17 mouse cellular contexts compared by ENCODE assay signal in genomic region chr13:41957932-41958331, GRCm38 (mm10).
DNase-seq lines count a peak whose midpoint lies in the region; ATAC-seq and TF ChIP-seq lines count a peak whose summit lies in the region.
"Had no signal": no experiment of that assay in that cellular context is flagged by ENCODE, and none has a peak within 500 bp of the region (broad histone marks: within the 10 kb centered on the region; RNA-seq: fewer than 3 reads in every experiment).

No protein-coding gene starts in this region.

- TF ChIP-seq EP300 in stomach, postnatal 0 days (optimal IDR thresholded peaks at IDR 0.05) = no peak

- H3K4me2 ChIP-seq in stomach, embryonic 16.5 days (ENCODE audit: low read depth, low read length) = no peak overlapping the region
- H3K4me2 ChIP-seq in stomach, postnatal 0 days (replicated peaks; ENCODE audit: low read depth) = no peak overlapping the region
- H3K4me2 ChIP-seq in midbrain, embryonic 14.5 days (ENCODE audit: low read length) = no peak overlapping the region
- H3K4me2 ChIP-seq: intestine, embryonic 15.5 days; liver, embryonic 11.5 days; neural tube, embryonic 13.5 days had no signal

- no peak overlapping the region for H3K4me3 ChIP-seq in heart, embryonic 10.5 days
- H3K4me3 ChIP-seq in stomach, embryonic 16.5 days (replicated peaks; ENCODE audit: low read length) = no peak overlapping the region
- H3K4me3 ChIP-seq in stomach, postnatal 0 days (ENCODE audit: low read depth, low read length) = no peak overlapping the region
- no peak overlapping the region for H3K4me3 ChIP-seq in midbrain, embryonic 14.5 days (replicated peaks; ENCODE audit: low read depth, low read length)
- H3K4me3 ChIP-seq: embryonic facial prominence, embryonic 10.5 days; hindbrain, embryonic 10.5 days; intestine, embryonic 15.5 days; neural tube, embryonic 13.5 days had no signal

- H3K36me3 ChIP-seq in heart, embryonic 10.5 days = no peaks in the 10 kb centered on the region
- H3K36me3 ChIP-seq in stomach, embryonic 16.5 days (ENCODE audit: control insufficient read depth, insufficient read depth, low read length) = no peaks in the 10 kb centered on the region
- no peaks in the 10 kb centered on the region for H3K36me3 ChIP-seq in stomach, postnatal 0 days (ENCODE audit: control insufficient read depth, insufficient read depth, low read length)
- H3K36me3 ChIP-seq in midbrain, embryonic 14.5 days (ENCODE audit: control insufficient read depth, insufficient read depth, low read length) = no peaks in the 10 kb centered on the region
- H3K36me3 ChIP-seq: embryonic facial prominence, embryonic 10.5 days; hindbrain, embryonic 10.5 days; intestine, embryonic 15.5 days; neural tube, embryonic 13.5 days had no signal

- DNase-seq in heart, adult 11 months = peak; percentile 95
- no peak for DNase-seq in heart, embryonic 10.5 days (ENCODE audit: low spot score)
- DNase-seq in stomach, postnatal 0 days (ENCODE audit: low spot score) = no peak
- peak; percentile 28 to 38 for DNase-seq in kidney, postnatal 4 days
- DNase-seq in skeletal muscle tissue, adult 2 months (ENCODE audit: low read depth, low spot score) = peak; percentile 69
- no peak for DNase-seq in layer of hippocampus, postnatal 14 days (ENCODE audit: low spot score in 2 of 2)
- DNase-seq in midbrain, embryonic 14.5 days = no peak
- DNase-seq: adrenal gland, postnatal 14 days; cerebellum, postnatal 14 days; layer of hippocampus, adult 9-11 months; retina, postnatal 1 day had no signal

- TF ChIP-seq CTCF in stomach, postnatal 0 days (IDR thresholded peaks at IDR 0.05; ENCODE audit: low read depth) = no peak

- no peak overlapping the region for H3K9ac ChIP-seq in stomach, embryonic 16.5 days (ENCODE audit: low read length)
- no peak overlapping the region for H3K9ac ChIP-seq in stomach, postnatal 0 days (ENCODE audit: low read length)
- no peak overlapping the region for H3K9ac ChIP-seq in midbrain, embryonic 14.5 days (replicated peaks; ENCODE audit: low read length)
- H3K9ac ChIP-seq: intestine, embryonic 15.5 days; neural tube, embryonic 13.5 days had no signal

- WGBS in heart, embryonic 10.5 days = 74% methylated on average over 4 of the region's 4 CpGs
- 55% methylated on average over 4 of the region's 4 CpGs for WGBS in stomach, embryonic 16.5 days
- 57% methylated on average over 4 of the region's 4 CpGs for WGBS in stomach, postnatal 0 days
- 87% methylated on average over 4 of the region's 4 CpGs for WGBS in midbrain, embryonic 14.5 days

- H3K4me1 ChIP-seq in heart, embryonic 10.5 days = no peaks in the 10 kb centered on the region
- H3K4me1 ChIP-seq in stomach, embryonic 16.5 days (ENCODE audit: control insufficient read depth, insufficient read depth, low read length) = no peaks in the 10 kb centered on the region
- no peaks in the 10 kb centered on the region for H3K4me1 ChIP-seq in stomach, postnatal 0 days (replicated peaks; ENCODE audit: control insufficient read depth, insufficient read depth)
- no peaks in the 10 kb centered on the region for H3K4me1 ChIP-seq in midbrain, embryonic 14.5 days (ENCODE audit: control insufficient read depth, insufficient read depth, low read length)
- H3K4me1 ChIP-seq: embryonic facial prominence, embryonic 10.5 days; hindbrain, embryonic 10.5 days; intestine, embryonic 15.5 days; neural tube, embryonic 13.5 days had no signal

- no peaks in the 10 kb centered on the region for H3K9me3 ChIP-seq in heart, embryonic 10.5 days
- H3K9me3 ChIP-seq in stomach, embryonic 16.5 days (replicated peaks; ENCODE audit: control insufficient read depth, low read length) = no peaks in the 10 kb centered on the region
- no peaks in the 10 kb centered on the region for H3K9me3 ChIP-seq in stomach, postnatal 0 days (ENCODE audit: control insufficient read depth, low read length)
- no peaks in the 10 kb centered on the region for H3K9me3 ChIP-seq in midbrain, embryonic 14.5 days (ENCODE audit: control insufficient read depth, low read length)
- H3K9me3 ChIP-seq: embryonic facial prominence, embryonic 10.5 days; hindbrain, embryonic 10.5 days; intestine, embryonic 15.5 days; neural tube, embryonic 13.5 days had no signal

- H3K27me3 ChIP-seq in heart, embryonic 10.5 days (ENCODE audit: insufficient read depth, poor library complexity, severe bottlenecking) = no peaks in the 10 kb centered on the region
- H3K27me3 ChIP-seq in stomach, embryonic 16.5 days (ENCODE audit: control insufficient read depth, insufficient read depth, low read length) = no peaks in the 10 kb centered on the region
- H3K27me3 ChIP-seq in stomach, postnatal 0 days (ENCODE audit: control insufficient read depth, insufficient read depth, low read length) = no peaks in the 10 kb centered on the region
- H3K27me3 ChIP-seq in midbrain, embryonic 14.5 days (ENCODE audit: control insufficient read depth, insufficient read depth, low read length) = no peaks in the 10 kb centered on the region
- H3K27me3 ChIP-seq: intestine, embryonic 15.5 days; neural tube, embryonic 13.5 days had no signal

- ATAC-seq in stomach, embryonic 16.5 days (ENCODE audit: insufficient read depth, low FRiP score) = peak; percentile 53; the same call in 1 of the 2 replicates
- no peak for ATAC-seq in stomach, postnatal 0 days (ENCODE audit: low FRiP score, low TSS enrichment)
- no peak for ATAC-seq in midbrain, embryonic 14.5 days (ENCODE audit: low FRiP score, low TSS enrichment)
- ATAC-seq: intestine, embryonic 15.5 days had no signal

- H3K27ac ChIP-seq in heart, embryonic 10.5 days = no peak overlapping the region
- H3K27ac ChIP-seq in stomach, embryonic 16.5 days (ENCODE audit: low read length) = no peak overlapping the region
- no peak overlapping the region for H3K27ac ChIP-seq in stomach, postnatal 0 days (replicated peaks)
- no peak overlapping the region for H3K27ac ChIP-seq in midbrain, embryonic 14.5 days (replicated peaks; ENCODE audit: low read depth, low read length)
- H3K27ac ChIP-seq: embryonic facial prominence, embryonic 10.5 days; hindbrain, embryonic 10.5 days; intestine, embryonic 15.5 days; neural tube, embryonic 13.5 days had no signal

Comparison
In these comparisons a context has a peak if more than half of its experiments do, and no peak if none do; other contexts are left out.
1. DNase-seq: peak in heart, adult 11 months (single experiment), kidney, postnatal 4 days (2 of 2) and skeletal muscle tissue, adult 2 months (single experiment); none in heart, embryonic 10.5 days (single experiment), stomach, postnatal 0 days (single experiment), layer of hippocampus, postnatal 14 days (0 of 2) and midbrain, embryonic 14.5 days (single experiment).